Mouse (Mus musculus): Measurements from ENCODE around the gene Gm4553.
"Not testable (repeated sequence)": the region's sequence is repeated elsewhere in the genome, so short reads cannot be mapped to it uniquely, and the experiment has no call there.

The Gm4553 gene

GRCm38 (mm10) chr7:142134206-142134995 lies 31.1 kb downstream of the Gm4553 start:
- no peak for DNase-seq (ENCODE audit: low spot score in 2 of 2)

- DNase-seq (ENCODE audit: low spot score in 2 of 2): no peak
Measured at GRCm38 (mm10) chr7:142128843-142129242, 36.7 kb downstream of the Gm4553 start.

GRCm38 (mm10) chr7:142120629-142121028 lies 44.9 kb downstream of the Gm4553 start, which contains the start of gene Gm45618:
Gene Gm45618 (minus strand): TSS chr7:142120729.
- DNase-seq (ENCODE audit: low spot score in 2 of 2): not testable (repeated sequence)

- DNase-seq (ENCODE audit: low spot score in 2 of 2): no peak
Measured at GRCm38 (mm10) chr7:142119632-142120031, 45.9 kb downstream of the Gm4553 start.

Data from spleen, postnatal 36 days (tissue).